Mouse (Mus musculus): ENCODE results near the gene Greb1. TPM values are rescaled to one million over a fixed set of nuclear protein-coding genes. Genes with fewer than 3 reads are reported as not detected.

The Greb1 gene
- polyA plus RNA-seq, 1 experiment from 2014 or later = 16.9 TPM

DNA sequence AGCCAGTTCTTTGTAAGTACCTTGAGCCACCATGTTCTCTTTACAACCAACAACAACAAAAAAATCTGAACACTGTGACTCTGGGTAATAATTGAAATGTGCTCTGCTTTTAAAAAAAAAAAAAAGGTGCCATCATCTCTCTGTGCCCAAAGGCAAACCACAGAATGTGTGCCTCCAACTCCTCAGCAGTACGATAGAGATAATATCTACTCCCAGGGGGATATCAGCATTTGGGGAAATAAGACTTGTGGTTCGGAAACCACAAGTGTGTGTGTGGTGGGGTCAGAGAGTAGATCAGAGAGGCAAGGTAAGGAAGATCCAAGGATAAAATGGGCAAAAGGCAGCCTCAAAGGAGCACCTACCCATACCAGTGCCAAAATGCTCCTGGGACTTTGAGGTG lies 169.3 kb downstream of the Greb1 start:
- Histone ChIP-seq H3K36me3 (no peaks in the 10 kb centered on the region), H3K9me3 (replicated peaks) (no peaks in the 10 kb centered on the region), H3K4me1 (no peaks in the 10 kb centered on the region), H3K27ac (no peak overlapping the region), H3K4me3 (no peak overlapping the region), H3K27me3 (ENCODE audit: low read depth, poor library complexity, severe bottlenecking) (no peaks in the 10 kb centered on the region)
- 93% methylated on average over 2 of the region's 2 CpGs for WGBS
- DNase-seq (ENCODE audit: low spot score) = no peak

DNA sequence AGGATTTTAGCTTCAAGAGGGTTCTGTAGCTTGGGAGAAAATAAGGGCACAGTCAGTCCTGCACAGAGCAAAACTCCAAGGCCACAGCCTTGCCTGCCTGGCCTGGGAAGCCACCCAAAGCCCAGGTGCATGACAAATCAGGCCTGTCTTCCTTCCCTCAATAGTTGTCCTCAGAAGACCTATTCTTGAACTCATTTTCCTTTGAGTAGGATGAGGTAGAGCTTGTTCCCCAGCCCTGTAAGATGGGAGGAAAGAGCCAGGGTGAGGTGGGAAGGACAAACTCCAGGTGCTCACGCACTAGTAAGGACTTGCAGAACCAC lies 169.9 kb downstream of the Greb1 start:
- Histone ChIP-seq H3K27me3 (ENCODE audit: low read depth, poor library complexity, severe bottlenecking) (no peaks in the 10 kb centered on the region), H3K9me3 (replicated peaks) (no peaks in the 10 kb centered on the region), H3K27ac (no peak overlapping the region), H3K4me1 (no peaks in the 10 kb centered on the region), H3K4me3 (no peak overlapping the region), H3K36me3 (no peaks in the 10 kb centered on the region)
- 95% methylated on average over 1 of the region's 1 CpGs for WGBS
- DNase-seq (ENCODE audit: low spot score) = no peak

DNA sequence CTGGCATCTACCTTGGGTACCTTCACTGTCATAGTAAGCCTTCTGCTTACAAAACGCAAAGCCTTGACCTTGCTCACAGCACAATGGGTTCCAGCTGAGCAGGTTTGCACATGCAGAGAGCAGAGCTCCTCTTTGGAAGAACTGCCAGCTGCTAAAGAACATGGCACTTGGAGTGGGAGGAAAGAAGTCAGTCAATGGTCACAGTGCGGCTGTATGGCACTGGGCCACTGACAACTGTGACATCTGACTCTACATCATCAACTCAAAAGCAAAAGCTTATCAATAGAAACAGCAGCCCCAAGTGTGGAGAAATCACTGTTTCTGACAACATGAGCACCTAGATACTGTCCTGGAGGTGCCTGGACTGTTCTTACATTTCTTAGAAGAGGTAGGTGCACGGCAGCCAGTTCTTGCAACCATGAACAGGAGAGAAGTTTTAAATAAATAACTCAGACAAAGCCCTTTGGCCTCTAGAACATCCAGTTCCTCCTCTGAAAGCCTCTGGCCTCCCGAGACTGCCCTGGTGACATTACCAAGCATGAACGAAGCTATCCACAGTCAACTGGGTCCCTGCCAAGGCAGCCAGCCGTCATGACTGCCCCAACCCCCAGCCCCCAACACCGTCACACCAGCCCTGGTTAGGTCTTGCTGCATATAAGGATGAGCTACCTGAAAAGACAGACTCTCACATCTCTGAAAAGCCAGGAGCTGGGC lies 170.4 kb downstream of the Greb1 start:
- 82% methylated on average over 7 of the region's 7 CpGs for WGBS
- no peaks in the 10 kb centered on the region for H3K4me1 ChIP-seq
- DNase-seq (ENCODE audit: low spot score) = no peak

More for the DNA sequence above, 170.4 kb downstream of the Greb1 start:
- no peak overlapping the region for H3K27ac ChIP-seq
- no peaks in the 10 kb centered on the region for H3K9me3 ChIP-seq (replicated peaks)
- no peak overlapping the region for H3K4me3 ChIP-seq
- no peaks in the 10 kb centered on the region for H3K36me3 ChIP-seq
- no peaks in the 10 kb centered on the region for H3K27me3 ChIP-seq (ENCODE audit: low read depth, poor library complexity, severe bottlenecking)

Small RNA genes within 50 kb of the gene (microRNA-seq; reads per million reads assigned to microRNA genes)
- gene Gm44305 = not detected

Other genes with a start within 250 kb of the Greb1 start
- 5.1 and 7.2 TPM in 2 replicates for gene Lpin1, start 189.9 kb downstream of the Greb1 start, polyA plus RNA-seq (2016; fragmentation: Nextera tagmentation; extraction: Ambion mirVana)
- not detected in 2 replicates for gene Ntsr2, start 147.5 kb downstream of the Greb1 start, polyA plus RNA-seq (2016; fragmentation: Nextera tagmentation; extraction: Ambion mirVana)
- 67.3 and 67.5 TPM in 2 replicates for gene E2f6, start 10.1 kb upstream of the Greb1 start, polyA plus RNA-seq (2016; fragmentation: Nextera tagmentation; extraction: Ambion mirVana)
- 10.1 and 12.5 TPM in 2 replicates for gene Rock2, start 94.0 kb upstream of the Greb1 start, polyA plus RNA-seq (2016; fragmentation: Nextera tagmentation; extraction: Ambion mirVana)
- gene Pqlc3, start 199.5 kb upstream of the Greb1 start, polyA plus RNA-seq (2016; fragmentation: Nextera tagmentation; extraction: Ambion mirVana) = 3.3 and 4.3 TPM in 2 replicates
- 0.84 and 1.2 TPM in 2 replicates for gene 2410004P03Rik, start 210.8 kb upstream of the Greb1 start, polyA plus RNA-seq (2016; fragmentation: Nextera tagmentation; extraction: Ambion mirVana)

Data from limb, embryonic 10.5 days (tissue).